Mouse (Mus musculus) CH12F3 (cell line): ENCODE data around the gene Gse1.

Experiments used
- in situ Hi-C: fragments of 300-500 bp; cut with MboI; formaldehyde crosslinking; loops from 2 replicates; pipeline ENCODE4 v1.14.3; 2020; ENCODE audit warnings: low sequenced_read_pairs

Gse1 gene

GRCm38 (mm10) chr8:120539775-120540625 lies 311.7 kb downstream of the Gse1 start:
- in situ Hi-C loops: no loop called here

- in situ Hi-C loops: no loop called here
Observed at GRCm38 (mm10) chr8:120542995-120543394, 314.7 kb downstream of the Gse1 start.

- in situ Hi-C loops: no loop called here
Observed at GRCm38 (mm10) chr8:120543416-120544055, 315.3 kb downstream of the Gse1 start.

GRCm38 (mm10) chr8:120544155-120544554 lies 315.9 kb downstream of the Gse1 start:
- in situ Hi-C loops: no loop called here

GRCm38 (mm10) chr8:120547562-120547961 lies 319.3 kb downstream of the Gse1 start:
- in situ Hi-C loops: no loop called here

GRCm38 (mm10) chr8:120548313-120548761 lies 320.1 kb downstream of the Gse1 start:
- in situ Hi-C loops: no loop called here

GRCm38 (mm10) chr8:120549321-120549921 lies 321.2 kb downstream of the Gse1 start:
- in situ Hi-C loops: no loop called here

- in situ Hi-C loops: no loop called here
Observed at GRCm38 (mm10) chr8:120549922-120550321, 321.7 kb downstream of the Gse1 start.

- in situ Hi-C loops: no loop called here
Observed at GRCm38 (mm10) chr8:120550430-120550829, 322.2 kb downstream of the Gse1 start.

- in situ Hi-C loops: no loop called here
Observed at GRCm38 (mm10) chr8:120550937-120551676, 322.9 kb downstream of the Gse1 start.

GRCm38 (mm10) chr8:120551677-120551980 lies 323.4 kb downstream of the Gse1 start:
- in situ Hi-C loops: no loop called here

- in situ Hi-C loops: no loop called here
Observed at GRCm38 (mm10) chr8:120552509-120552908, 324.3 kb downstream of the Gse1 start.

GRCm38 (mm10) chr8:120553441-120554123 lies 325.3 kb downstream of the Gse1 start:
- in situ Hi-C loops: no loop called here

GRCm38 (mm10) chr8:120554466-120555039 lies 326.3 kb downstream of the Gse1 start:
- in situ Hi-C loops: no loop called here

- in situ Hi-C loops: no loop called here
Observed at GRCm38 (mm10) chr8:120556198-120556892, 328.1 kb downstream of the Gse1 start.

- in situ Hi-C loops: no loop called here
Observed at GRCm38 (mm10) chr8:120557170-120557965, 329.1 kb downstream of the Gse1 start.

GRCm38 (mm10) chr8:120558162-120558561 lies 329.9 kb downstream of the Gse1 start:
- in situ Hi-C loops: no loop called here

- in situ Hi-C loops: no loop called here
Observed at GRCm38 (mm10) chr8:120559654-120560053, 331.4 kb downstream of the Gse1 start.

GRCm38 (mm10) chr8:120560535-120560934 lies 332.3 kb downstream of the Gse1 start:
- in situ Hi-C loops: no loop called here
